Mouse (Mus musculus): ENCODE measurements around the gene Meis1.

DNA sequence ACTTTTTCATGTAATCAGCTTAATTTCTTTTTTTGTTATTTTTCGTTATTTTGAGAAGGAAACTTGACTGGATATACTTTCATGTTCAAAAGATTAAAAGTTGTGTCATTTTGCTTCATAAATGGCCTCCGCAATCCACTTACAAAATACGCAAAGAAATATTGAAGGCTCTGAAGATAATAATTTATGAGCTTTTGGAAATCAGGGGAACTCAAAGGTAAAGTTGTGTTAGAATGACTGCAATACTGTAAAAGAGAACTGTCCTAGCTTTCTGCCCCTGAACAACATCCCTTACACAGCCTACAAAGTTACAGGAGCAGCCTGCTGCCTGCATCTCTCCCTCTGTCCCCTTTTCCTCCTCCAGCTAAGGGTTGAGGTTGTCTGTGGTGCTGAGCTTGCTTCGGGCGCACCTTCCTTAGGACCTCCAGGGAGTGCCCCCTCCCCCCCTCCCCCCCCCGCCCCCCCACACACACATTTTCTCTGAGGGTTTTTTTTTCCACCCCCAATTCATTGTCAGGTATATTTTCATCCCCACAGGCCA is 149.3 kb downstream of the Meis1 start:
- TF ChIP-seq CTCF (IDR thresholded peaks at IDR 0.05; ENCODE audit: insufficient read depth, low read depth, low read length) (no peak), POLR2A (IDR thresholded peaks at IDR 0.05; ENCODE audit: insufficient read depth, low read depth, low read length) (no peak)
